Comparison of ENCODE assay signal across 17 mouse cellular contexts in genomic region chr5:50122829-50123241, GRCm38 (mm10).
DNase-seq lines count a peak whose midpoint lies in the region; ATAC-seq lines count a peak whose summit lies in the region.
"Had no signal": no experiment of that assay in that cellular context is flagged by ENCODE, and none has a peak within 500 bp of the region (broad histone marks: within the 10 kb centered on the region; RNA-seq: fewer than 3 reads in every experiment).

No protein-coding gene starts in this region.

- no peak for ATAC-seq in liver, embryonic 15.5 days (ENCODE audit: insufficient read depth)
- ATAC-seq in liver, embryonic 12.5 days = no peak
- ATAC-seq: forebrain, embryonic 14.5 days; lung, postnatal 0 days had no signal

- H3K4me1 ChIP-seq in liver, embryonic 15.5 days (replicated peaks) = peaks cover 49% of the 10 kb centered on the region
- H3K4me1 ChIP-seq in liver, embryonic 12.5 days = peaks cover 59% of the 10 kb centered on the region
- H3K4me1 ChIP-seq: heart, embryonic 15.5 days; kidney, embryonic 15.5 days had no signal

- H3K27me3 ChIP-seq in liver, embryonic 15.5 days = no peaks in the 10 kb centered on the region
- no peaks in the 10 kb centered on the region for H3K27me3 ChIP-seq in liver, embryonic 12.5 days (replicated peaks)
- H3K27me3 ChIP-seq: heart, embryonic 15.5 days; kidney, embryonic 15.5 days had no signal

- 29% methylated on average over 1 of the region's 1 CpGs for WGBS in liver, embryonic 15.5 days (ENCODE audit: insufficient replicate concordance)
- WGBS in liver, embryonic 12.5 days (ENCODE audit: insufficient replicate concordance) = 42% methylated on average over 1 of the region's 1 CpGs

- no peak overlapping the region for H3K4me2 ChIP-seq in liver, embryonic 15.5 days
- H3K4me2 ChIP-seq in liver, embryonic 12.5 days = no peak overlapping the region
- H3K4me2 ChIP-seq: heart, embryonic 15.5 days; hindbrain, embryonic 14.5 days; kidney, embryonic 15.5 days had no signal

- H3K36me3 ChIP-seq in liver, embryonic 15.5 days (replicated peaks) = no peaks in the 10 kb centered on the region
- no peaks in the 10 kb centered on the region for H3K36me3 ChIP-seq in liver, embryonic 12.5 days
- H3K36me3 ChIP-seq: heart, embryonic 15.5 days; kidney, embryonic 15.5 days; midbrain, embryonic 10.5 days had no signal

- no peak overlapping the region for H3K9ac ChIP-seq in liver, embryonic 15.5 days
- H3K9ac ChIP-seq in liver, embryonic 12.5 days = no peak overlapping the region
- H3K9ac ChIP-seq: heart, embryonic 15.5 days; hindbrain, embryonic 14.5 days; kidney, embryonic 15.5 days had no signal

- DNase-seq in embryo, embryonic 10.5 days (ENCODE audit: low spot score) = peak; percentile 44
- peak; percentile 42 for DNase-seq in hindlimb bud, embryonic 11.5 days (ENCODE audit: extremely low spot score, low read depth, low spot score)
- DNase-seq in retina, postnatal 1 day = peak; percentile 43
- DNase-seq in thymus, adult 18-20 months = no peak
- no peak for DNase-seq in gastrocnemius, adult 18-20 months (ENCODE audit: low spot score)
- DNase-seq: cerebellum, adult 8-10 months; gastrocnemius, postnatal 25 days; liver had no signal

- H3K27ac ChIP-seq in liver, embryonic 15.5 days (replicated peaks) = peak overlapping the region; percentile 30; the same call in 1 of the 2 replicates
- no peak overlapping the region for H3K27ac ChIP-seq in liver, embryonic 12.5 days
- H3K27ac ChIP-seq: heart, embryonic 15.5 days; hindbrain, embryonic 14.5 days; kidney, embryonic 15.5 days; midbrain, embryonic 10.5 days had no signal

- no peaks in the 10 kb centered on the region for H3K9me3 ChIP-seq in liver, embryonic 15.5 days (replicated peaks)
- no peaks in the 10 kb centered on the region for H3K9me3 ChIP-seq in liver, embryonic 12.5 days (replicated peaks)
- H3K9me3 ChIP-seq: heart, embryonic 15.5 days; kidney, embryonic 15.5 days; midbrain, embryonic 10.5 days had no signal

- H3K4me3 ChIP-seq in liver, embryonic 15.5 days (replicated peaks) = no peak overlapping the region
- no peak overlapping the region for H3K4me3 ChIP-seq in liver, embryonic 12.5 days
- H3K4me3 ChIP-seq: heart, embryonic 15.5 days; kidney, embryonic 15.5 days; midbrain, embryonic 10.5 days; myocyte had no signal

Comparison
In these comparisons a context has a peak if more than half of its experiments do, and no peak if none do; other contexts are left out.
1. DNase-seq: peak in embryo, embryonic 10.5 days (single experiment), hindlimb bud, embryonic 11.5 days (single experiment) and retina, postnatal 1 day (single experiment); none in thymus, adult 18-20 months (0 of 2) and gastrocnemius, adult 18-20 months (single experiment).